Mouse (Mus musculus) bone marrow, adult 2 months (tissue): ENCODE data around the gene Tmem140.

Experiments
- CTCF ChIP-seq: fragments of 200-500 bp; IDR thresholded peaks from 2 replicates; pipeline ENCODE4 v1.5.1; 2011; ENCODE audit warnings: low read length, control low read depth; ENCODE audit not compliant: control insufficient read depth, insufficient read depth
- POLR2A ChIP-seq: fragments of 200-500 bp; IDR thresholded peaks from 2 replicates; pipeline ENCODE4 v1.6.1; 2011; ENCODE audit warnings: low read depth, mild to moderate bottlenecking, control low read depth, low read length, borderline replicate concordance; ENCODE audit not compliant: control insufficient read depth

DNA sequence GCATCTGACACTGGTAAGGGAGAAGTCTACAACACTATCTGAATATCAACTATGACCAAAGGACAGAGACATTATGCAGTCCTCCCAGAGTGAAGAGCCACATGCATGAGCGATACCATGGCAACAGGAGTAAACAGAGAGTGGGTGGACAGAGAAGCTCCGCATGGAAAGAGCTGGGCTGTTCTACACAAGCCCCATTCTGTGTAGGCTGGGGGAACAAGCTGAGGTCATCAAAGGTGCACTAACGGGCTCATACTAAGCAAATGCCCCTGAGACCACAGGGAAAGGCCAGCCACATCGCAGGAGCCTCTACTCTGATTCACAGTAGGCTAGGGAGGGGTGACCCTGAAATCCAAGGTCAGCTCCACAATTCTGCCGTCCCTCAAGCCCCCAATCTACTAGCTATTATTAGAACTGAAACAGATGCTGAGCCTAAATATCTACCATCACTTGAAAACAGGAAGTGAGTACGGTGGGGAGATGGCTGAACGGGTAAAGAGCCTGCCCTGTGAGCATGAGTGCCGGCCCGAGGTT lies 39.0 kb downstream of the Tmem140 start:
- no peak for TF ChIP-seq POLR2A
- TF ChIP-seq CTCF = no peak
